Mouse (Mus musculus) gastrocnemius, adult 8-10 months (tissue): ENCODE measurements around the gene Gcgr. TPM values are rescaled to one million over a fixed set of nuclear protein-coding genes. Genes with fewer than 3 reads are reported as not detected.
"Not testable (repeated sequence)": the region's sequence is repeated elsewhere in the genome, so short reads cannot be mapped to it uniquely, and the experiment has no call there.

Source experiments
- DNase-seq, 2 experiments: peaks; one replicate each; pipeline ENCODE4 v3.0.0; 2022; ENCODE audit warnings: low spot score in 2 of 2
- total RNA-seq, 4 experiments: library from RNA; stranded (reverse); gene quantifications; 2 replicates each; pipeline ENCODE4 v1.2.4; 2022

The Gcgr gene
- total RNA-seq, 4 experiments from 2014 or later = 0.29 TPM; not detected in 3

- no peak for DNase-seq
Measured at GRCm38 (mm10) chr11:120571754-120572416, 41.4 kb downstream of the Gcgr start.

- DNase-seq = no peak
Measured at GRCm38 (mm10) chr11:120572417-120572751, 41.9 kb downstream of the Gcgr start.

GRCm38 (mm10) chr11:120572752-120573584, 42.5 kb downstream of the Gcgr start, which contains the start of gene P4hb:
P4hb (minus strand) TSS chr11:120573253.
- peak; percentile 100 for DNase-seq

- no peak for DNase-seq
Measured at GRCm38 (mm10) chr11:120573585-120574277, 43.2 kb downstream of the Gcgr start.

GRCm38 (mm10) chr11:120574278-120574600, 43.7 kb downstream of the Gcgr start:
- no peak for DNase-seq

- DNase-seq = no peak
Measured at GRCm38 (mm10) chr11:120575046-120575445, 44.5 kb downstream of the Gcgr start.

- DNase-seq = no peak
Measured at GRCm38 (mm10) chr11:120575940-120576339, 45.4 kb downstream of the Gcgr start.

GRCm38 (mm10) chr11:120576365-120576981, 46.0 kb downstream of the Gcgr start:
- no peak for DNase-seq

GRCm38 (mm10) chr11:120577211-120578023, 46.9 kb downstream of the Gcgr start:
- no peak for DNase-seq

GRCm38 (mm10) chr11:120578024-120578693, 47.7 kb downstream of the Gcgr start:
- peak in 1 of 2 experiments; percentile 37 for DNase-seq

- DNase-seq = no peak
Measured at GRCm38 (mm10) chr11:120578694-120579243, 48.3 kb downstream of the Gcgr start.

- DNase-seq = peak; percentile 60 to 64
Measured at GRCm38 (mm10) chr11:120579316-120580107, 49.0 kb downstream of the Gcgr start.

- no peak for DNase-seq
Measured at GRCm38 (mm10) chr11:120580190-120580589, 49.7 kb downstream of the Gcgr start.

- DNase-seq = no peak
Measured at GRCm38 (mm10) chr11:120580871-120581331, 50.4 kb downstream of the Gcgr start.

- DNase-seq = peak; percentile 72 to 84
Measured at GRCm38 (mm10) chr11:120581490-120582267, 51.2 kb downstream of the Gcgr start, which contains the start of gene Arhgdia. Arhgdia (minus strand) TSS chr11:120581624.

- no peak for DNase-seq
Measured at GRCm38 (mm10) chr11:120582268-120582981, 51.9 kb downstream of the Gcgr start.

- DNase-seq = not testable (repeated sequence)
Measured at GRCm38 (mm10) chr11:120582982-120583293, 52.4 kb downstream of the Gcgr start.

GRCm38 (mm10) chr11:120583937-120584336, 53.4 kb downstream of the Gcgr start:
- DNase-seq = no peak
